Mouse (Mus musculus): Measurements from ENCODE around the gene Apbb2.

GRCm38 (mm10) chr5:66549691-66550090, 68.9 kb downstream of the Apbb2 start:
- TF ChIP-seq CTCF (IDR thresholded peaks at IDR 0.05; ENCODE audit: control insufficient read depth, insufficient read depth, insufficient replicate concordance, low read depth, low read length) (no peak), POLR2A (IDR thresholded peaks at IDR 0.05; ENCODE audit: control insufficient read depth, low read depth, low read length) (no peak)
